ENCODE assay signal across 8 mouse cellular contexts in the genomic region with DNA sequence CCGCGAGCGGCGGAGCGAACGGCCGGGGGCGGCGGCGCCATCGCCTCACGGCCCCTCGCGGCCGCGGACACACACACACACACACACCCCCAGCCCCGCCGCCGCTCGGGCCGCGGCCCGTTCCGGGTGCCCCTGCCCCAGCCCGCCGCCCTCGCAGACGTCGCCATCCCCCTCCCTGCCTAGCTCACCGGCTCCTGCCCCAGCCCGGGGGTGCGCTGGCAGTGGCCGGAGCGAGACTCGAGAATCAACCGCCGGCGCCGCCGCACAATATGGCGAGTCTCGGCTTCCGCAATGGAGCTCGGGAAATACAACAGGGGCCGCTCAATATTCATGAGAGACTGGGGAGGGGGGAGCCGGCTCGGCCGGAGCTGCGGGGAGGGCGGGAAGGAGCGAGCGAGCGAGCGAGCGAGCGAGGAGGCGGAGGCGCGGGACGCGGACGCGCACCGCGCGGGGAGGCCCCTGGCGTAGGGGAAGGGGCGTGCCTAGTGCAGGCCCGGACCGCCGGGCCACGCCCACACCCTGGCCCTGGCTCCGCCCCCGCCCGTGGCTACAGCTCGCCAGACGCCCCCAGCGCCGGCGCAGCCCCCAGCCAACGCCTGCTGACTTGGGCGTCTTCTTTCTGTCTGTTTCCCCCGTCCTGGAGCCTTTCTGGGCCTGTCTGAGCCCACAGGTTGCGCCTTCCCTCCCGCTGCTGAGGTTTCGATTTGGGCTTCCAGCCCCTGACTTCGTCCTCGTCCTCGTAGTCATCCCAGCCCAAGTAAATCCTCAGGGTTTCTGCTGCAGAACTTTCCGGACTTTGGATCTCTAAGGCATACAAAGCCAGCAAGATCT. TPM values are rescaled to one million over a fixed set of nuclear protein-coding genes. Genes with fewer than 3 reads are reported as not detected.
DNase-seq lines count a peak whose midpoint lies in the region; ATAC-seq lines count a peak whose summit lies in the region.

A gene (minus strand): TSS at position 425 of the 831 bp plus-strand sequence.

- H3K4me1 ChIP-seq in forebrain, embryonic 11.5 days (replicated peaks; ENCODE audit: control insufficient read depth, insufficient read depth, low read length) = no peaks in the 10 kb centered on the region
- peaks cover 20% of the 10 kb centered on the region for H3K4me1 ChIP-seq in heart, embryonic 16.5 days (ENCODE audit: control insufficient read depth, insufficient read depth, low read length)
- peaks cover 30% of the 10 kb centered on the region for H3K4me1 ChIP-seq in liver, embryonic 15.5 days (replicated peaks)
- H3K4me1 ChIP-seq in neural tube, embryonic 12.5 days = peaks cover 8% of the 10 kb centered on the region

- no peaks in the 10 kb centered on the region for H3K9me3 ChIP-seq in forebrain, embryonic 11.5 days (ENCODE audit: control insufficient read depth, low read length)
- H3K9me3 ChIP-seq in heart, embryonic 16.5 days (replicated peaks; ENCODE audit: control insufficient read depth, low read length) = no peaks in the 10 kb centered on the region
- no peaks in the 10 kb centered on the region for H3K9me3 ChIP-seq in liver, embryonic 15.5 days (replicated peaks)
- H3K9me3 ChIP-seq in neural tube, embryonic 12.5 days = no peaks in the 10 kb centered on the region

- H3K36me3 ChIP-seq in forebrain, embryonic 11.5 days (ENCODE audit: control insufficient read depth, insufficient read depth, low read length) = no peaks in the 10 kb centered on the region
- H3K36me3 ChIP-seq in heart, embryonic 16.5 days (ENCODE audit: control insufficient read depth, insufficient read depth) = no peaks in the 10 kb centered on the region
- no peaks in the 10 kb centered on the region for H3K36me3 ChIP-seq in liver, embryonic 15.5 days (replicated peaks)
- no peaks in the 10 kb centered on the region for H3K36me3 ChIP-seq in neural tube, embryonic 12.5 days

- peak; percentile 97 for ATAC-seq in forebrain, embryonic 11.5 days (replicated peaks; ENCODE audit: low FRiP score)
- peak; percentile 98 for ATAC-seq in heart, embryonic 16.5 days (replicated peaks; ENCODE audit: extremely low read depth, insufficient read depth, low FRiP score)
- peak; percentile 97 for ATAC-seq in liver, embryonic 15.5 days (ENCODE audit: insufficient read depth)
- peak; percentile 95 for ATAC-seq in neural tube, embryonic 12.5 days (ENCODE audit: low FRiP score, low read depth)

- peak within 1 kb of the TSS; percentile 97 for H3K9ac ChIP-seq in forebrain, embryonic 11.5 days (ENCODE audit: low read length)
- peak within 1 kb of the TSS; percentile 99 for H3K9ac ChIP-seq in heart, embryonic 16.5 days (ENCODE audit: low read length)
- peak within 1 kb of the TSS; percentile 95 for H3K9ac ChIP-seq in liver, embryonic 15.5 days
- peak within 1 kb of the TSS; percentile 97 for H3K9ac ChIP-seq in neural tube, embryonic 12.5 days

- peak within 1 kb of the TSS; percentile 56 for H3K4me2 ChIP-seq in forebrain, embryonic 11.5 days (ENCODE audit: low read depth, low read length, severe bottlenecking)
- peak within 1 kb of the TSS; percentile 75 for H3K4me2 ChIP-seq in heart, embryonic 16.5 days (ENCODE audit: low read depth, low read length)
- H3K4me2 ChIP-seq in liver, embryonic 15.5 days = peak within 1 kb of the TSS; percentile 89
- H3K4me2 ChIP-seq in neural tube, embryonic 12.5 days (replicated peaks) = peak within 1 kb of the TSS; percentile 67

- H3K27me3 ChIP-seq in forebrain, embryonic 11.5 days (ENCODE audit: control insufficient read depth, insufficient read depth, low read length) = no peaks in the 10 kb centered on the region
- H3K27me3 ChIP-seq in heart, embryonic 16.5 days (ENCODE audit: control insufficient read depth, insufficient read depth, low read length) = no peaks in the 10 kb centered on the region
- no peaks in the 10 kb centered on the region for H3K27me3 ChIP-seq in liver, embryonic 15.5 days
- no peaks in the 10 kb centered on the region for H3K27me3 ChIP-seq in neural tube, embryonic 12.5 days (replicated peaks)

- peak within 1 kb of the TSS; percentile 92 for H3K4me3 ChIP-seq in forebrain, embryonic 11.5 days (ENCODE audit: low read depth, low read length)
- H3K4me3 ChIP-seq in heart, embryonic 16.5 days (ENCODE audit: low read length) = peak within 1 kb of the TSS; percentile 80
- H3K4me3 ChIP-seq in liver, embryonic 15.5 days (replicated peaks) = peak within 1 kb of the TSS; percentile 95
- H3K4me3 ChIP-seq in neural tube, embryonic 12.5 days = peak within 1 kb of the TSS; percentile 98

- WGBS in forebrain, embryonic 11.5 days = 1% methylated on average over 69 of the region's 90 CpGs
- under 1% methylated on average over 85 of the region's 90 CpGs for WGBS in heart, embryonic 16.5 days
- WGBS in liver, embryonic 15.5 days (ENCODE audit: insufficient replicate concordance) = under 1% methylated on average over 86 of the region's 90 CpGs
- WGBS in neural tube, embryonic 12.5 days = under 1% methylated on average over 83 of the region's 90 CpGs

- DNase-seq in CD8-positive naive resting alpha-beta T cell, adult 2 months (ENCODE audit: low read depth in 2 of 2, low spot score in 2 of 2) = peak; percentile 88
- peak; percentile 77 for DNase-seq in c-Kit-positive CD71-negative TER-119-negative erythroid progenitor cells, embryonic 14.5 days (ENCODE audit: low read depth)
- peak; percentile 97 for DNase-seq in forebrain, embryonic 11.5 days (ENCODE audit: low spot score)
- DNase-seq in kidney, postnatal 36 days = peak; percentile 93 to 97
- peak; percentile 89 for DNase-seq in telencephalon, adult 2 months (ENCODE audit: low read depth, low spot score)

- peak within 1 kb of the TSS; percentile 97 for H3K27ac ChIP-seq in forebrain, embryonic 11.5 days (ENCODE audit: low read depth, low read length)
- H3K27ac ChIP-seq in heart, embryonic 16.5 days (ENCODE audit: low read length) = peak within 1 kb of the TSS; percentile 99
- H3K27ac ChIP-seq in liver, embryonic 15.5 days (replicated peaks) = peak within 1 kb of the TSS; percentile 88
- H3K27ac ChIP-seq in neural tube, embryonic 12.5 days = peak within 1 kb of the TSS; percentile 96

RNA-seq across cellular contexts. Expression of the gene that starts here (rescaled TPM):
- polyA plus RNA-seq in forebrain, embryonic 11.5 days (2014; fragmentation: Nextera tagmentation; extraction: Ambion mirVana) = 130 and 140 TPM in 2 replicates
- 57.6 and 64.7 TPM in 2 replicates for polyA plus RNA-seq in heart, embryonic 16.5 days (2015; fragmentation: Nextera tagmentation; extraction: Ambion mirVana)
- 18.3 and 19.3 TPM in 2 replicates for polyA plus RNA-seq in liver, embryonic 15.5 days (2015; fragmentation: Nextera tagmentation; extraction: Ambion mirVana)
- polyA plus RNA-seq in neural tube, embryonic 12.5 days (2016; fragmentation: Nextera tagmentation; extraction: Ambion mirVana) = 132 and 136 TPM in 2 replicates

Comparison
In these comparisons a context has a peak if more than half of its experiments do, and no peak if none do; other contexts are left out.
1. Peak in every context shown above with its lines: DNase-seq, ATAC-seq, H3K4me3 ChIP-seq and H3K27ac ChIP-seq.